Mouse (Mus musculus): ENCODE data around the gene Metap2. TPM values are rescaled to one million over a fixed set of nuclear protein-coding genes. Genes with fewer than 3 reads are reported as not detected.
"Not testable (repeated sequence)": the region's sequence is repeated elsewhere in the genome, so short reads cannot be mapped to it uniquely, and the experiment has no call there.

The Metap2 gene
- polyA plus RNA-seq, 1 experiment from 2014 or later, result 221 TPM

- peaks cover 71% of the 10 kb centered on the region for H3K36me3 ChIP-seq
- no peaks in the 10 kb centered on the region for H3K9me3 ChIP-seq (replicated peaks)
- no peaks in the 10 kb centered on the region for H3K27me3 ChIP-seq (ENCODE audit: low read depth, poor library complexity, severe bottlenecking)
- 90% methylated on average over 4 of the region's 4 CpGs for WGBS
- no peak overlapping the region for H3K4me3 ChIP-seq
- no peak for DNase-seq (ENCODE audit: low spot score)
- peaks cover 8% of the 10 kb centered on the region; the same call in 1 of the 2 replicates for H3K4me1 ChIP-seq
- no peak overlapping the region for H3K27ac ChIP-seq
These were observed 18.2 kb downstream of the Metap2 start for GRCm38 (mm10) chr10:93878732-93879131.

GRCm38 (mm10) chr10:93876772-93877171 lies 20.1 kb downstream of the Metap2 start:
- H3K36me3 ChIP-seq, result peaks cover 80% of the 10 kb centered on the region
- no peaks in the 10 kb centered on the region for H3K9me3 ChIP-seq (replicated peaks)
- H3K4me1 ChIP-seq, result no peaks in the 10 kb centered on the region
- no peak overlapping the region for H3K4me3 ChIP-seq
- DNase-seq (ENCODE audit: low spot score), result no peak
- H3K27ac ChIP-seq, result no peak overlapping the region
- WGBS, result 83% methylated on average over 1 of the region's 1 CpGs
- no peaks in the 10 kb centered on the region for H3K27me3 ChIP-seq (ENCODE audit: low read depth, poor library complexity, severe bottlenecking)

- Histone ChIP-seq H3K4me3 (no peak overlapping the region), H3K27ac (no peak overlapping the region), H3K27me3 (ENCODE audit: low read depth, poor library complexity, severe bottlenecking) (no peaks in the 10 kb centered on the region), H3K4me1 (no peaks in the 10 kb centered on the region), H3K36me3 (peaks cover 99% of the 10 kb centered on the region), H3K9me3 (replicated peaks) (no peaks in the 10 kb centered on the region)
- WGBS, result 95% methylated on average over 4 of the region's 4 CpGs
- no peak for DNase-seq (ENCODE audit: low spot score)
These were observed 28.0 kb downstream of the Metap2 start for GRCm38 (mm10) chr10:93868886-93869285.

- Histone ChIP-seq H3K36me3 (peaks cover 99% of the 10 kb centered on the region), H3K9me3 (replicated peaks) (no peaks in the 10 kb centered on the region), H3K4me3 (no peak overlapping the region), H3K4me1 (no peaks in the 10 kb centered on the region), H3K27me3 (ENCODE audit: low read depth, poor library complexity, severe bottlenecking) (no peaks in the 10 kb centered on the region), H3K27ac (no peak overlapping the region)
- DNase-seq (ENCODE audit: low spot score), result no peak
- WGBS, result 95% methylated on average over 7 of the region's 7 CpGs
These were observed 28.5 kb downstream of the Metap2 start for GRCm38 (mm10) chr10:93868401-93868800.

GRCm38 (mm10) chr10:93856095-93856494 lies 40.8 kb downstream of the Metap2 start:
- no peak overlapping the region for H3K4me3 ChIP-seq
- no peaks in the 10 kb centered on the region for H3K27me3 ChIP-seq (ENCODE audit: low read depth, poor library complexity, severe bottlenecking)
- DNase-seq (ENCODE audit: low spot score), result no peak
- WGBS, result 87% methylated on average over 6 of the region's 6 CpGs
- peaks cover 27% of the 10 kb centered on the region for H3K36me3 ChIP-seq
- no peak overlapping the region for H3K27ac ChIP-seq
- no peaks in the 10 kb centered on the region for H3K4me1 ChIP-seq
- H3K9me3 ChIP-seq (replicated peaks), result no peaks in the 10 kb centered on the region

- WGBS, result 94% methylated on average over 9 of the region's 9 CpGs
- no peaks in the 10 kb centered on the region for H3K27me3 ChIP-seq (ENCODE audit: low read depth, poor library complexity, severe bottlenecking)
- H3K4me3 ChIP-seq, result no peak overlapping the region
- H3K27ac ChIP-seq, result no peak overlapping the region
- no peaks in the 10 kb centered on the region for H3K9me3 ChIP-seq (replicated peaks)
- H3K36me3 ChIP-seq, result peaks cover 17% of the 10 kb centered on the region
- no peaks in the 10 kb centered on the region for H3K4me1 ChIP-seq
- no peak for DNase-seq (ENCODE audit: low spot score)
These were observed 41.8 kb downstream of the Metap2 start for GRCm38 (mm10) chr10:93855126-93855525.

GRCm38 (mm10) chr10:93846706-93847105 lies 50.2 kb downstream of the Metap2 start:
- Histone ChIP-seq H3K4me1 (no peaks in the 10 kb centered on the region), H3K27me3 (ENCODE audit: low read depth, poor library complexity, severe bottlenecking) (no peaks in the 10 kb centered on the region), H3K9me3 (replicated peaks) (no peaks in the 10 kb centered on the region; the same call in 1 of the 2 replicates), H3K27ac (no peak overlapping the region), H3K36me3 (0 out of 2 replicates have a peak, but pooled peaks cover 2% of the 10 kb centered on the region), H3K4me3 (no peak overlapping the region)
- no peak for DNase-seq (ENCODE audit: low spot score)
- WGBS, result 94% methylated on average over 13 of the region's 13 CpGs

- H3K36me3 ChIP-seq; DNase-seq (ENCODE audit: low spot score); H3K27ac ChIP-seq; H3K4me3 ChIP-seq; H3K9me3 ChIP-seq (replicated peaks): not testable (repeated sequence)
- Histone ChIP-seq H3K4me1 (peaks cover 27% of the 10 kb centered on the region), H3K27me3 (ENCODE audit: low read depth, poor library complexity, severe bottlenecking) (peaks cover 67% of the 10 kb centered on the region)
- WGBS, result 91% methylated on average over 7 of the region's 7 CpGs
These were observed 61.8 kb downstream of the Metap2 start for GRCm38 (mm10) chr10:93835115-93835514.

- H3K4me3 ChIP-seq, result peak overlapping the region; percentile 82
- H3K36me3 ChIP-seq, result no peaks in the 10 kb centered on the region
- H3K27ac ChIP-seq, result no peak overlapping the region
- peaks cover 27% of the 10 kb centered on the region for H3K4me1 ChIP-seq
- DNase-seq (ENCODE audit: low spot score), result no peak
- no peaks in the 10 kb centered on the region for H3K9me3 ChIP-seq (replicated peaks)
- H3K27me3 ChIP-seq (ENCODE audit: low read depth, poor library complexity, severe bottlenecking), result peaks cover 75% of the 10 kb centered on the region
- WGBS, result 6% methylated on average over 13 of the region's 13 CpGs
These were observed 62.5 kb downstream of the Metap2 start for GRCm38 (mm10) chr10:93834394-93834745.

GRCm38 (mm10) chr10:93833699-93834393 lies 63.0 kb downstream of the Metap2 start:
- DNase-seq (ENCODE audit: low spot score), result peak; percentile 96
- H3K4me1 ChIP-seq, result peaks cover 27% of the 10 kb centered on the region
- H3K27ac ChIP-seq, result peak overlapping the region; percentile 67
- H3K36me3 ChIP-seq, result no peaks in the 10 kb centered on the region
- peak overlapping the region; percentile 82 for H3K4me3 ChIP-seq
- no peaks in the 10 kb centered on the region for H3K9me3 ChIP-seq (replicated peaks)
- 1% methylated on average over 75 of the region's 75 CpGs for WGBS
- H3K27me3 ChIP-seq (ENCODE audit: low read depth, poor library complexity, severe bottlenecking), result peaks cover 75% of the 10 kb centered on the region

- H3K27me3 ChIP-seq (ENCODE audit: low read depth, poor library complexity, severe bottlenecking), result peaks cover 75% of the 10 kb centered on the region
- H3K36me3 ChIP-seq, result no peaks in the 10 kb centered on the region
- H3K4me3 ChIP-seq, result peak overlapping the region; percentile 82
- H3K9me3 ChIP-seq (replicated peaks), result no peaks in the 10 kb centered on the region
- peaks cover 27% of the 10 kb centered on the region for H3K4me1 ChIP-seq
- WGBS, result 3% methylated on average over 16 of the region's 16 CpGs
- no peak overlapping the region for H3K27ac ChIP-seq
- DNase-seq (ENCODE audit: low spot score), result no peak
These were observed 63.6 kb downstream of the Metap2 start for GRCm38 (mm10) chr10:93833370-93833698.

GRCm38 (mm10) chr10:93832811-93833210 lies 64.1 kb downstream of the Metap2 start:
- H3K4me3 ChIP-seq, result no peak overlapping the region
- peaks cover 27% of the 10 kb centered on the region for H3K4me1 ChIP-seq

GRCm38 (mm10) chr10:93831730-93832574 lies 64.9 kb downstream of the Metap2 start:
- H3K27me3 ChIP-seq (ENCODE audit: low read depth, poor library complexity, severe bottlenecking), result peaks cover 75% of the 10 kb centered on the region
- H3K9me3 ChIP-seq (replicated peaks), result no peaks in the 10 kb centered on the region
- 6% methylated on average over 18 of the region's 18 CpGs for WGBS
- H3K36me3 ChIP-seq, result no peaks in the 10 kb centered on the region
- no peak overlapping the region for H3K27ac ChIP-seq
- H3K4me1 ChIP-seq, result peaks cover 27% of the 10 kb centered on the region
- H3K4me3 ChIP-seq, result peak overlapping the region; percentile 35
- no peak for DNase-seq (ENCODE audit: low spot score)

More at GRCm38 (mm10) chr10:93832811-93833210, 64.1 kb downstream of the Metap2 start:
- Histone ChIP-seq H3K9me3 (replicated peaks) (no peaks in the 10 kb centered on the region), H3K27ac (no peak overlapping the region), H3K27me3 (ENCODE audit: low read depth, poor library complexity, severe bottlenecking) (peaks cover 75% of the 10 kb centered on the region), H3K36me3 (no peaks in the 10 kb centered on the region)
- 29% methylated on average over 9 of the region's 9 CpGs for WGBS
- DNase-seq (ENCODE audit: low spot score), result no peak
